Mouse (Mus musculus) left cerebral cortex, adult 11 months (tissue): ENCODE results near the gene Frmd7.

Experiments used
- DNase-seq: peaks from one replicate; pipeline ENCODE4 v3.0.0; 2022; ENCODE audit warnings: low spot score

Frmd7 gene

GRCm38 (mm10) chrX:50942610-50943009 is at the start of gene Frmd7:
Gene Frmd7, minus strand, starts transcription at chrX:50942710.
- DNase-seq, result no peak

- no peak for DNase-seq
Observed at GRCm38 (mm10) chrX:50991324-50991723, 48.8 kb upstream of the Frmd7 start.

- DNase-seq, result no peak
Observed at GRCm38 (mm10) chrX:50989940-50990339, 47.4 kb upstream of the Frmd7 start.

- DNase-seq, result no peak
Observed at GRCm38 (mm10) chrX:50988581-50988980, 46.1 kb upstream of the Frmd7 start.

GRCm38 (mm10) chrX:50978428-50978827 is 35.9 kb upstream of the Frmd7 start:
- peak; percentile 4 for DNase-seq

GRCm38 (mm10) chrX:50972145-50972544 is 29.6 kb upstream of the Frmd7 start:
- no peak for DNase-seq

DNA sequence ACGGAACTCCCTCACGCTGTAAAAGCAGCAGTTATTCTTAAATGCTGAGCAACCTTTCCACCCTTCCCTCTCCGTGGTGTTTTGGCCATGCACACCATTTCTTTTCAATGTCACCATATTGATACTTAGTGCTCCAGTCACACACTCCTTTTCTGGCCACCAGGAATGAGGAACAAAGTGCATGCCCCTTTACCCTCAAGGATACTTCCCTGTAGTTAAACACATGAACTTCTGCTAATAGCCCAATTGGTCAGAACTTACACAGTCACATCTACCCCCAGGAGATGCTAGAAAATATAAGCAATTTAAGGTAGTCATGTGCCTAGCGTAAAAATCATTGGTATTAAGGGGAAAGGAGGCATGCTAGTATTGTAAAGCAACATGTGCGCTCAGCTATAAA is 27.4 kb upstream of the Frmd7 start:
- no peak for DNase-seq

GRCm38 (mm10) chrX:50968157-50968932 is 25.8 kb upstream of the Frmd7 start:
- DNase-seq, result no peak

GRCm38 (mm10) chrX:50965157-50965556 is 22.6 kb upstream of the Frmd7 start:
- no peak for DNase-seq

DNA sequence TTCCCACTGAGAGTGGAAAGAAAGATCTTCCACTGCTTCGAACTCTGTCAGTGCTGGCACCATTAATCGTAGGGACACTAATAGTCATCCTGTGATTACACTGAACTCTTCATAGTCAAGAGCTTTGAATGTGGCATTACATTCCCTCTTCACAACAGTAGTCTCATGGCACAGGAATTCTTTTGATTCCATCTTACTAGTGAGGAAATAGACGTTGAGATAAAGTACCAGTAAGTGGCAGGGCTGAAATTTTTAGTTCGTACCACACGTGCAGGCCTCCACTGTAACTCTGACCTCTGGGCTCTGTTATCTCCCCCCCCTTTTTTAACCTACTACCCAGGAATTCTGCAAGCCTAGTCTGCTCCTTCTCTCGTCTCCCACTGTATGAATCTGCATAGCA is 20.4 kb upstream of the Frmd7 start:
- no peak for DNase-seq

GRCm38 (mm10) chrX:50948633-50949032 is 6.1 kb upstream of the Frmd7 start:
- DNase-seq, result no peak

- DNase-seq, result no peak
Observed at GRCm38 (mm10) chrX:50948116-50948515, 5.6 kb upstream of the Frmd7 start.

DNA sequence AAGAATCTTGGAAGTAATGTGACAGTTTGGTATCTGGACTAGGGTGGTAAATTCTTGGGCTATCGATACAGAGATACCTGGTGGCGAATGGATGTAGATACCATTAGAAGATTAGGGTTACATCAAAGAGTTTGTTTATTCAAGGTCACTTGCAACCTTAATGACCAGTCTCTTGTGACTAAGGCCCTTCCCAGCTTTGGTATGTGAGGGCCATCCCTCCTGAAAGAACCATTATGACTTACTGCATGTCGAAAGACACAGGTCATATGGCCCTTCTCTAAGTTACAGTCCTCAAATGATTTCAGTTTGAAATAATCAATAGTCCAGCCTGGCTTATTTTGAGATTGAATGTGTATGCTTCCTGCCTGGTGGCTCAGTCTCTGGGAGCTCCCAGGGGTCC is 5.4 kb downstream of the Frmd7 start:
- no peak for DNase-seq

GRCm38 (mm10) chrX:50930309-50930708 is 12.2 kb downstream of the Frmd7 start:
- no peak for DNase-seq

DNA sequence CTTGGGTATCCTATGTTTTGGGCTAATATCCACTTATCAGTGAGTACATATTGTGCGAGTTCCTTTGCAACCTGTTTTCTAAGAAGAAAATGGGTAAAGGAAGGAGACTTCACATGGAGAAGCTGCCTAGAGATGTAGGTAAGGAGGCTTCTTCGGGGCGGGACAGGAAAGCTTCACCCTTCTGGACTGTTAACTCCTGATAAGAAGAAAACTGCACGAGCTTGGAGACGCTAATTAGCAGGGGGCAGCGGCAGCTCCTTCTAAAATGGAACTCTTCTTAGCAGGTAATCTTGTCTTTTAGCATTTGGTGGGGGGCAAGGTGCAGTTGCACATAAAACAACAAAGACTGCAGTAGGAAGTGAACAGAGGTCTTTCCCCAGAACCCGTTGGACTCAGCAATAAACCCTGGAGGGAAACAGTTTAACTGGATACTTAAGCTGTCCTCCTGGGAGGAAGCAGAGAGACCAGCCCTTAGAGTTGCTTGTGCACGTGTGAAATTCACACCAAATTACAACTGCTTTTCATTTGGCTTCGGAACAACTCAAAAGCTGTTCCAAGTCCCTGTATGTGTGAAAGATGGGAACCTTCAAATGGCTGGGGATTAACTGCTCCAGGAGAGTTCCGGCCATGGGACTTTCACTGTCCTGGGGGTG is 15.5 kb downstream of the Frmd7 start:
- DNase-seq, result no peak

GRCm38 (mm10) chrX:50924629-50925364 is 17.7 kb downstream of the Frmd7 start:
- peak; percentile 6 for DNase-seq

DNA sequence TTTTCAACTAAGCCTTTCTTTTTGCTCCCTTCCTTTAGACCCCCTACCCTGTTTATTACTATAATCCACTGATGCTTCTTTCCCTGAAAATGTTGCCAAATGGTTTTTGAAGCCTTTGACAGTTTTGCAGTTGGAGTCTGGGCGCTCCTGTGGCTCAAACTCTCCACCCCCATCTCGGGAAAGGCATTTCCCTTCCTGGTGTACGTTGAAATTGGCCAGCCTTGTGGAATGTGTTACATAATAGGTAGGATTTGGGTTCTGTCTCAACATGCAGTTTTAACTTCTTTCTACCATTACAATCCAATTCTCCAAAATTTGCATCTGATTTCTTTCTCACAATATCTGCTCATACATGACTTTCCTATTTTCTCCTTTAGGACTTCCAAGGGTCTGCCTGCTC is 23.8 kb downstream of the Frmd7 start:
- DNase-seq, result no peak

DNA sequence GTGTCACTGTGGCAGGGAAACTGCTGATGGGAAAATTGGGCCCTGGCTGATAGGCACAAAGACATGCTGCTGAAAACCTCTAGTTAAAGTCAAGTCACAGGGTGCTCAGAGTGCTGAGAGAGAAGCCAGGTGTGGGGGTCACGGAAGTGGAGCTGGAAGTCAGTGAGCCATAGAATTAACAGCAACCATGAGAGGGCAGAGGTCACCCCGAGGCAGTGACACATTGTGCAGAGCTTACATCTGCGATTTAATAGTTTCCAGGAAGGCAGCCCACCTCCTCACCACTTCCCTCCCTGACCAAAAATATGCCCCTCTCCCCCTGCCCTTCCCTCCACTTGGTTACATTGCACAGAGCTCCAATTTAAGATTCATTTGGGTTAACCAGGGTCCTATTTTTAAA is 25.1 kb downstream of the Frmd7 start:
- DNase-seq, result no peak

GRCm38 (mm10) chrX:50909915-50910314 is 32.6 kb downstream of the Frmd7 start:
- DNase-seq, result no peak

GRCm38 (mm10) chrX:50903497-50903896 is 39.0 kb downstream of the Frmd7 start:
- no peak for DNase-seq

- no peak for DNase-seq
Observed at GRCm38 (mm10) chrX:50887999-50888398, 54.5 kb downstream of the Frmd7 start.

DNA sequence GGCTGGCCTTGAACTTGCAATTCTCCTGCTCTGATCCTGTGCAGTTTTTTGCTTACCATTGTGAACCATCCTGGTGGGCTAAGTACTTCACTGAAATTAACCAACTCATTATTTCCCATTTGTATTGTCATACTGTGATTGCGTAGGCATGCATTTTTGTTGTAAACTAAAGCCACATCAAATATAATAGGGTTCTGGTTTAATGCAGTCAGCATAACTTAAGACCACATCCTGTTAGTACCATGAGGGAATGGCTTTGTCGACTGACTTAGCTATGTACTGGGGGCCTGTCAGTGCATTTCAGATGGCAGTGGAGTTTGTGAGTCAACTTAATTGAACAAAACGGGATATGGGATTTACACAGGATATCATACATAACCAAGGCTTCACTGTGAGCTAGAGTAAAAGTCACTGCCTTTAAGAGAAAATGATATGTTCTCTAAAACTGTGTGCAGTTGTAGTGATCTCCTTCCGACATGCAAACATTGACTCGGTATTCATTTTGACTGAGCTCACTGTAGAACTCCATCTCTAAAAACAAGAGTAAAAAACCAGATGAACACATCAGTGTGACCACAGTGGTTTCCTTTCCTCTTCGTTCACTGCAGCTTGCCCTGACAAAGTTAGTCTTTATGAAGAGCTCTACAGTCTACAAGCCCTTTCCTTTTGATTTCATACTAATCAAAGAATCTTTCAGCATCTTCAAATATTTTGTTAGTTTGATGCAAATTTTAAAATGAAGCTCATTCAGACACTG is 68.1 kb downstream of the Frmd7 start:
- no peak for DNase-seq
